Mouse (Mus musculus) liver, embryonic 16.5 days (tissue): Measurements from ENCODE around the gene Kcnn4. TPM values are rescaled to one million over a fixed set of nuclear protein-coding genes. Genes with fewer than 3 reads are reported as not detected.

ENCODE experiments used
- ATAC-seq: fragments of 200-750 bp; cut with Nextera tagmentation; 2 replicates; pipeline ENCODE4 v1.8.0; 2017; ENCODE audit warnings: low read depth, mild to moderate bottlenecking, moderate number of reproducible peaks, moderate library complexity
- H3K27ac ChIP-seq: fragments of 300-500 bp; sonication (generic); 2 replicates; pipeline ENCODE4 v1.5.1; 2014; ENCODE audit warnings: mild to moderate bottlenecking, low read length
- H3K27me3 ChIP-seq: fragments of 300-500 bp; sonication (generic); 2 replicates; pipeline ENCODE4 v1.6.1; 2014; ENCODE audit warnings: low read depth, low read length, mixed read lengths; ENCODE audit not compliant: control insufficient read depth, insufficient read depth
- H3K36me3 ChIP-seq: fragments of 300-500 bp; sonication (generic); 2 replicates; pipeline ENCODE4 v1.6.1; 2014; ENCODE audit warnings: mild to moderate bottlenecking; ENCODE audit not compliant: control insufficient read depth, insufficient read depth
- H3K4me1 ChIP-seq: fragments of 300-500 bp; sonication (generic); 2 replicates; pipeline ENCODE4 v1.6.1; 2014; ENCODE audit warnings: low read depth, low read length, mixed read lengths; ENCODE audit not compliant: control insufficient read depth
- H3K4me2 ChIP-seq: fragments of 300-500 bp; sonication (generic); 2 replicates; pipeline ENCODE4 v1.6.1; 2014; ENCODE audit warnings: low read depth, low read length, mixed read lengths
- H3K4me3 ChIP-seq: fragments of 300-500 bp; sonication (generic); 2 replicates; pipeline ENCODE4 v1.5.1; 2014; ENCODE audit warnings: low read depth, mild to moderate bottlenecking, low read length
- H3K9ac ChIP-seq: fragments of 300-500 bp; sonication (generic); 2 replicates; pipeline ENCODE4 v1.6.1; 2014; ENCODE audit warnings: low read depth, low read length
- H3K9me3 ChIP-seq: fragments of 300-500 bp; sonication (generic); replicated peaks from 2 replicates; pipeline ENCODE4 v1.6.1; 2016; ENCODE audit warnings: low read length; ENCODE audit not compliant: control insufficient read depth
- WGBS: fragments of 180-500 bp; shearing (Covaris S2); extraction: QIAGEN DNeasy Blood & Tissue Kit; methylation state at CpG from one replicate; pipeline ENCODE4 v1.1.7; 2014; ENCODE audit not compliant: insufficient replicate concordance; 5-methylcytosine and 5-hydroxymethylcytosine counted together
- polyA plus RNA-seq: library from polyadenylated mRNA; unstranded; fragments of >200 nt; fragmentation: Nextera tagmentation; extraction: Ambion mirVana; gene quantifications from 2 replicates; pipeline ENCODE4 v1.2.1, GENCODE M21; 2015

Gene Kcnn4
- polyA plus RNA-seq, 1 experiment from 2014 or later = 93.4 TPM

DNA sequence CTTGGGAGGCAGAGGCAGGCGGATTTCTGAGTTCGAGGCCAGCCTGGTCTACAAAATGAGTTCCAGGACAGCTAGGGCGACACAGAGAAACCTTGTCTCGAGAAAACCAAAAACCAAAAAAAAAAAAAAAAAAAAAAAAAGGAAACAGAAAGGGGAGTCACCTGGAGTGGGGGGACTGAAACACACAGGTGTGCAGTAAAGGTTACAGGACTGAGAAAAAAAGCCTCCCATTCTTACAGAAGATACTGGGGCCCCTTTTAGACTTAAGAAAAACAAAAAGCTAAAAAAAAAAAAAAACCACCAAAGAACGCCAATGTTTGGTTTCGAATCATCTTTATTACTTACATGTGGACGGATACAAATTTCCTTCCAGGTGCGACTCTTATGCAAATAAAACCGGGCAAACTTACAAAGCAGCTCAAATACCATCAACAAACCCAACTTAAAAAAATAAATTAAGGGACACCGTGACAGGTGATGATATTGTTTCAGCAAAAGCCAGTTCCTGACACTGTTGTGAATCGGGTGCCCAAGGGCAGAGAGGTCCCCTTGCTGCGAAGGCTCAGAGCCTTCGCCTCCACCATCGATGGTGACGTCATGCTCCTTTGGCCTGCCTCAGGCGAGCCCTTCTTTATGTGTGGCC lies 12.8 kb downstream of the Kcnn4 start:
- H3K9me3 ChIP-seq = no peaks in the 10 kb centered on the region
- ATAC-seq = no peak
- H3K4me2 ChIP-seq = no peak overlapping the region
- no peak overlapping the region for H3K4me3 ChIP-seq
- 78% methylated on average over 16 of the region's 16 CpGs for whole genome bisulfite sequencing
- peaks cover 87% of the 10 kb centered on the region for H3K36me3 ChIP-seq
- peak overlapping the region; percentile 76 for H3K27ac ChIP-seq
- peaks cover 74% of the 10 kb centered on the region for H3K4me1 ChIP-seq
- H3K27me3 ChIP-seq = no peaks in the 10 kb centered on the region
- peak overlapping the region; percentile 15; the same call in 1 of the 2 replicates for H3K9ac ChIP-seq

DNA sequence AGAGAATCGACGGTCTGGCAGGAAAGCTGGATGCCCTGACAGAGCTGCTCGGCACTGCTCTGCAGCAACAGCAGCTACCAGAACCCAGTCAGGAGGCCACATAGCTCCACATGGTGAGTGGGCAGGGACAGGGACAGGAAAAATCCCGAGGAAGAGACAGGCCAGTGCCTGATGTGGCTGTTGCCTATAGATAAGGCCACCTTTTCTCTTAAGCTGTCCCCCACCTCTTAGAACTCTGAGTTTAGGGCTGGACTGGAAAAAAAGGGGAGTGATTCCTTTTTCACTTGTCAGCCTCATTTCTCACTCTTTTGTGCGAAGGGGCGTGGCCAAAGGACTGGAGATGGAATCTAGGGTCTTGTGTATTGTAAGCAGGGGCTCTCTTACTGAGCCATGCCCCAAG lies 14.0 kb downstream of the Kcnn4 start:
- Histone ChIP-seq H3K9ac (peak overlapping the region; percentile 36; the same call in 1 of the 2 replicates), H3K4me1 (peaks cover 62% of the 10 kb centered on the region), H3K4me3 (no peak overlapping the region)

DNA sequence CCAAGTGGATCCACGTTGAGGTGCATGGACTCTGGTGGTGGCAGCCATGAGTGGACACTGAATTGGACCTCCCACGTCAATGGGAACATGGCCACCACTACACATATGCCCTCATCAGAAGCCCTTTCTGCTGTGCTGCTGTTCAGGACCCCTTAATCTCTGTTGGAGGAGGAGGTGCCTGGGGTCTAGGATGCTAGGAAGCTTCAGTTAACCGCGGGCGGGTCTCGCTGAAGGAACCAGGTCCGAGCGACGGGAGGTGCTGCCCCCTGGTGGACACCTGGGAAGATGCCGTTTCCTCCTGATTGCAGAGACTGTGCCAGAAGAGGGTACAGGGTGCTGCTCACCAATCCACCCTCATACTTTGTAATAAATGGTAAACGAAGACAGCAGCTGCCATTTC lies 14.8 kb downstream of the Kcnn4 start:
- Histone ChIP-seq H3K4me2 (no peak overlapping the region), H3K9ac (peak overlapping the region; percentile 36; the same call in 1 of the 2 replicates), H3K27ac (peak overlapping the region; percentile 76), H3K9me3 (no peaks in the 10 kb centered on the region), H3K27me3 (no peaks in the 10 kb centered on the region), H3K4me1 (peaks cover 62% of the 10 kb centered on the region), H3K4me3 (no peak overlapping the region), H3K36me3 (peaks cover 67% of the 10 kb centered on the region)
- 18% methylated on average over 11 of the region's 11 CpGs for WGBS
- ATAC-seq = 0 out of 2 replicates have a peak, but pooled peaks have one; percentile 16

More for the DNA sequence above, 14.0 kb downstream of the Kcnn4 start:
- peaks cover 75% of the 10 kb centered on the region for H3K36me3 ChIP-seq
- no peak overlapping the region for H3K4me2 ChIP-seq
- no peaks in the 10 kb centered on the region for H3K27me3 ChIP-seq
- peak; percentile 69 for ATAC-seq
- WGBS = 35% methylated on average over 6 of the region's 6 CpGs
- H3K9me3 ChIP-seq = no peaks in the 10 kb centered on the region
- peak overlapping the region; percentile 76 for H3K27ac ChIP-seq

DNA sequence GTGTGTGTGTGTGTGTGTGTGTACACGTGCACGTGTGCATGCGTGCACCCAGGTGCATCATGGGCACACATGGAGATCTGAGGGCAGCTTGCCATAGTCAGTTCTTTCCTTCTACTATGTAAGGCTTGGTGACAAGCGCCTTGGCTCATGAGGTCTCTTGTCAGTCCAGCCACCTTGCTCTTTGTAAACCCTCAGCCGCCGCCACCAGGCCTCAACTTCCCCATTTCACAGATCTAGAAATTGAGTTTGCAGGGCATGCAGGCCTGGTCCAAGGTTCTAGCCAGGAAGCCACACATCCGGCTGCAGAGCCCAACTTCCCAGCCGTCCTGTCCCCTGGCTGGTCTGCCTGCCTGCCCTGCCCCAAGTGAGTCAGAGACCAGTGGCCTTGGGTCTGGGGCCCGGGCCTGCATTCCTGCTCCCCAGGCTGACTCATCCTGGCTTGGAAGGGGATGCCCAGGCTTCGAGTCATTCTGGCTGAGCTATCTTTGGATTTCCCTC lies 17.0 kb downstream of the Kcnn4 start:
- H3K9me3 ChIP-seq = no peaks in the 10 kb centered on the region
- no peak overlapping the region for H3K9ac ChIP-seq
- peaks cover 45% of the 10 kb centered on the region for H3K36me3 ChIP-seq

DNA sequence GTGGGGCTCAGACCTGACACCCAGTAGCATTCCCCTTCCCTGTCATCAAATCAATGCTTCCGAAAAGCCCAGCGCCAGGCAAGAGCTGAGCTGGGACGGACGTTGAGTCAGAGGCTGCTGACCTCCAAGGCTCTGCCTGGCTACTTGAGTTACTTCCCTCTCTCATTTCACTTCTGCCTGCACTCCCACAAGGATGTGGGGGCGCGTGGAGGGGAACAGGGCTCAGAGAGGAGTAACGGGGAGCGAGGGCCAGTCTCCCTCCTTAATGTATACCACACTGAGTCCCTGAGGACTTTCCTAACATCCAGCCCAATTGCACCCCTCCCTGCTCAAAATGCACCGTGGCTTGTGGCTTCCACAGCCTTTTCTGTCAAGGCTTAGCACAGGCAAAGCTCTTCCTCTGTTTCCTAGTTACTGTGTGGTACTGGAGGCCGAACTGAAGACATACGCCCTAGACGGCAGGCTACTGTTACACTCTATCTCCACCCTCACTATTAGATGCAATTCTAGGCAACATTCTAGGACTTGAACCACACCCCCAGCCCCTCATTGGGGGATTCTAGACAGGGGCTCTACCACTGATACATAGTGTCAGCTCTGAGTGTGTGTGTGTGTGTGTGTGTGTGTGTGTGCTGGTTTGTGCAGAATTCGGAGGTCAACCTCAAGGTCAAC lies 19.6 kb downstream of the Kcnn4 start:
- no peak overlapping the region for H3K4me2 ChIP-seq
- WGBS = 34% methylated on average over 13 of the region's 13 CpGs
- H3K4me3 ChIP-seq = no peak overlapping the region
- H3K4me1 ChIP-seq = peaks cover 39% of the 10 kb centered on the region
- no peaks in the 10 kb centered on the region for H3K9me3 ChIP-seq
- no peak overlapping the region; the same call in 1 of the 2 replicates for H3K9ac ChIP-seq
- no peak for ATAC-seq
- H3K27me3 ChIP-seq = no peaks in the 10 kb centered on the region
- 0 out of 2 replicates have a peak overlapping the region, but pooled peaks have one; percentile 8 for H3K27ac ChIP-seq
- H3K36me3 ChIP-seq = peaks cover 20% of the 10 kb centered on the region

More for the DNA sequence above, 17.0 kb downstream of the Kcnn4 start:
- 29% methylated on average over 10 of the region's 10 CpGs for WGBS
- Histone ChIP-seq H3K27ac (peak overlapping the region; percentile 35), H3K4me1 (peaks cover 50% of the 10 kb centered on the region), H3K4me3 (no peak overlapping the region), H3K27me3 (no peaks in the 10 kb centered on the region), H3K4me2 (no peak overlapping the region)
- peak; percentile 17; the same call in 1 of the 2 replicates for ATAC-seq

DNA sequence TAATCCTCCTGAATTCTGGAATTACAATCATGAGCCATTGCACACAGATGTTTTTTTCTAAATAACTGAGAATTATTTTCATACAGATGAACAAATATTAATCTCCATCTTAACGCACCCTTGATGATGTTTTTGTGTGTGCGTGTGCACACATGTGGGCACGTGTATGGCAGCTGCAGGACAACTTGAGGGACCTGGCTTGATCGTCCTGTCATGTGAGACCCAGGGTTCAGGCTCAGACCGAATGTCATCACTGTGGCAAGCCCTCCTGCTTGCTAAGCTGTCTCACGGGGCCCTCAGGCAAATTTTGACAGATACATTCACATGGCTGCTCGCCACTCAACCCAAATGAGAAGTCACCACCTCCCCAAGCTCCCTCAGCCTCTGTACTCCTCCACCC lies 20.4 kb downstream of the Kcnn4 start:
- no peak for ATAC-seq
- Histone ChIP-seq H3K4me3 (no peak overlapping the region), H3K9ac (no peak overlapping the region), H3K9me3 (no peaks in the 10 kb centered on the region), H3K4me1 (peaks cover 42% of the 10 kb centered on the region), H3K27ac (no peak overlapping the region), H3K36me3 (peaks cover 12% of the 10 kb centered on the region), H3K4me2 (no peak overlapping the region), H3K27me3 (no peaks in the 10 kb centered on the region)
- 60% methylated on average over 7 of the region's 7 CpGs for WGBS

DNA sequence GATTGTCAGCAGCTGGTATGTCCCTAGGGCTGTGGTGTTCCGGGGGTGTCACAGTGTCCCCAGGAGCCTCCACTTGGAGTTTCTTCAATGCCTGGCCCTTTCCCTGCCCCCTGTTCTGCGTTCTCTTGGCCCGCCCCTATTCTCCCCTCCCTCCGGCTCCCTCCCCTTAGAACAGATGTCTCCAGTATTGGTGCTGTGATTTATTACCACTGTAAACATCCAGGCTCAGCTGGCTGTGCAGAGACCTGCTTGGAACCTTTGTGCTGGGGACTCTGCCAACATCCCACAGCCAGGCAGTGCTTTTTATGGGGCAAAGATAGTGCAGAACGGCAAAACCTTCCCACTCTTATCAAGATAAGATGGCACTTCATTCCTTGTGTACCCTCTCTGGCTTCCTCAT lies 21.0 kb downstream of the Kcnn4 start:
- no peak overlapping the region for H3K4me3 ChIP-seq
- H3K4me2 ChIP-seq = no peak overlapping the region
- no peak for ATAC-seq
- WGBS = 32% methylated on average over 5 of the region's 5 CpGs
- H3K9me3 ChIP-seq = no peaks in the 10 kb centered on the region
- H3K4me1 ChIP-seq = peaks cover 47% of the 10 kb centered on the region
- no peaks in the 10 kb centered on the region for H3K27me3 ChIP-seq
- H3K9ac ChIP-seq = no peak overlapping the region
- H3K36me3 ChIP-seq = peaks cover 6% of the 10 kb centered on the region
- no peak overlapping the region for H3K27ac ChIP-seq

DNA sequence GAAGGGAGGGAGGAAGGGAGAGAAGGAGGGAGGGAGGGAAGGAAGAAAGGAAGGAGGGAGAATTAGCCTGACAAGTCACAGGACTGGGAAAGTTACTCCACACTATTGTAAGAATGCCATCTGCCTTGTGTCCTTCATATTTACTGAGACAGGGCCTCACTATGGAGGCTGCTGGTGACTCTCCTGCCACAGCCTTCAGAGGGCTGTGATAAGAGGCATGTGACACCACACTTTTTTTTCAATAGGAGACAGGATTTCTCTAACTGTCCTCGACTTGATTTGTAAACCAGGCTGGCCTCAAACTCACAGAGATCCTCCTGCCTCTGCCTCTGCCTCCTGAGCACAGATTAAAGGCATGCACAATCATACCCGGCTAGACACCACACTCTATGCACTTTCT lies 21.6 kb downstream of the Kcnn4 start:
- no peak overlapping the region for H3K4me2 ChIP-seq
- peaks cover 51% of the 10 kb centered on the region for H3K4me1 ChIP-seq
- H3K9ac ChIP-seq = no peak overlapping the region
- no peaks in the 10 kb centered on the region for H3K27me3 ChIP-seq
- no peak overlapping the region for H3K27ac ChIP-seq
- H3K36me3 ChIP-seq = 0 out of 2 replicates have a peak, but pooled peaks cover 2% of the 10 kb centered on the region
- H3K4me3 ChIP-seq = no peak overlapping the region
- no peak for ATAC-seq
- H3K9me3 ChIP-seq = no peaks in the 10 kb centered on the region
- 49% methylated on average over 2 of the region's 2 CpGs for WGBS

DNA sequence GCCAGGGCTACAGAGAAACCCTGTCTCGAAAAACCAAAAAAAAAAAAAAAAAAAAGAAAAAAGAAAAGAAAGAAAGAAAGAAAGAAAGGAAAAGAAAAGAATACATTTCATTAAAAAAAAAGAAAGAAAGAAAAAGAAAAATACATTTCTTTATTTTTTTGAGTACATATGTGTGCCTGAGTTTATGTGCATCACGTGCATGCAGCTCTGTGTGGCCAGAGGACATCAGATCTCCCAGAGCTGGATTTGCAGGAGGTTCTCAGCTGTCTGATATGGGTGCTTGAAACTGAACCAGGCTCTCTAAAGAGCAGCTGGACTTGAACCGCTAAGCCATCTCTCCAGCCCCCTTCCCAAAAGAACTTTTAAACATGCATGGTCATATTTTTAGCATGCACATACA lies 24.0 kb downstream of the Kcnn4 start:
- Histone ChIP-seq H3K4me3 (no peak overlapping the region; the same call in 1 of the 2 replicates), H3K27ac (peak overlapping the region; percentile 91), H3K9me3 (no peaks in the 10 kb centered on the region), H3K4me1 (peaks cover 62% of the 10 kb centered on the region), H3K36me3 (no peaks in the 10 kb centered on the region), H3K9ac (peak overlapping the region; percentile 52; the same call in 1 of the 2 replicates), H3K27me3 (no peaks in the 10 kb centered on the region), H3K4me2 (peak overlapping the region; percentile 55)
- 24% methylated on average over 2 of the region's 3 CpGs for WGBS
- 0 out of 2 replicates have a peak, but pooled peaks have one; percentile 23 for ATAC-seq
